Mouse (Mus musculus) urinary bladder, postnatal 36 days (tissue): Measurements from ENCODE around the gene Hoxa11.

Experiments used
- DNase-seq, 2 experiments: peaks; one replicate each; pipeline ENCODE4 v3.0.0; 2022; ENCODE audit warnings: low spot score in 2 of 2, mixed read lengths in 1 of 2

Gene Hoxa11

DNA sequence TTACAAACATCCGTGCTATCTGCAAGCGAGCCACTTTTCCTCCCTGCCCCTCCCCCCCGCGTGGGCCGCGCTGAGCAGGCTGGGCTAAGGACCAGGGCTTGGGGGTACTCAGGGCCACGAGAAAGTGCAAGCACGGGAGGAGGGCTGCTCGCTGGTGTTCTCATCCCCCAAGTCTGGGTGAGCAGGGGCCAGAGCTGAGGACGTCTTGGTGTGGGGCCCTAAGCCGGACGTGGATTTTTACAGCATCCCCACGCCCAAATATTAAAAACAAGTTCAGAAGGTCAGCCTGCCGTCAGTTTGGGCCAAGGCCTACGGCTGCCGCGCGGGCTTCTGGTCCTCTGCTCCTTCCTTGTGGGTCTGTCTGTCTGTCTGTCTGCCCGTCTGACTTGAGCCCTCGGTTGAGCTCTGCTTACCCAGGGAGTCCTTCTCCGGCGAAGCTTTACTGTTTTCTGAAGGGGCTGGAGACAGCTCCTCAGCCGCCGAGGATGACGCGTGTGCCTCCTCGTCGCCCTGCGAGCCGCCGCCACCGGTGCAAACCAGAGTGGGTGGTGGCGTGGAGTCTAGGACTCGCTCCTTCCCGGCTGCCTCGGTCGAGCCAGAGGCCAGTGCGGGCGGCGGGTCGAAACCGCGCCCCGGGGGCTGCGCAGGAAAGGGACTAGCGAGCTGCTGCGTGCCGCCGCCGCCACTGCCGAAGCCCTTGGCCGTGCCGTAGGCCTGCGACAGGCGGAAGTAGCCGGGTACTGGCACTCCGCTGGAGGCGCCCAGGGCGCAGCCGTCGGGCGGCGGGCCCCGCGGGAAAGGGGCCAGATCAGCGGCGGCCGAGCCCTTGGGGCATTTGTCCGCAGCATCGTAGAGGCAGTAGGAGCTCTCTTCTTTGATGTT lies 11.8 kb downstream of the Hoxa11 start:
- peak in 1 of 2 experiments; percentile 86 for DNase-seq

GRCm38 (mm10) chr6:52232984-52233545 lies 12.5 kb downstream of the Hoxa11 start:
- peak in 1 of 2 experiments; percentile 30 for DNase-seq

- peak in 1 of 2 experiments; percentile 55 for DNase-seq
Observed at GRCm38 (mm10) chr6:52232568-52232965, 13.0 kb downstream of the Hoxa11 start.

- peak in 1 of 2 experiments; percentile 55 for DNase-seq
Observed at GRCm38 (mm10) chr6:52231885-52232567, 13.6 kb downstream of the Hoxa11 start.

GRCm38 (mm10) chr6:52230516-52231165 lies 15.0 kb downstream of the Hoxa11 start, which contains the start of gene Hoxa9:
Gene Hoxa9, minus strand, starts transcription at chr6:52231089.
- DNase-seq = peak in 1 of 2 experiments; percentile 59

DNA sequence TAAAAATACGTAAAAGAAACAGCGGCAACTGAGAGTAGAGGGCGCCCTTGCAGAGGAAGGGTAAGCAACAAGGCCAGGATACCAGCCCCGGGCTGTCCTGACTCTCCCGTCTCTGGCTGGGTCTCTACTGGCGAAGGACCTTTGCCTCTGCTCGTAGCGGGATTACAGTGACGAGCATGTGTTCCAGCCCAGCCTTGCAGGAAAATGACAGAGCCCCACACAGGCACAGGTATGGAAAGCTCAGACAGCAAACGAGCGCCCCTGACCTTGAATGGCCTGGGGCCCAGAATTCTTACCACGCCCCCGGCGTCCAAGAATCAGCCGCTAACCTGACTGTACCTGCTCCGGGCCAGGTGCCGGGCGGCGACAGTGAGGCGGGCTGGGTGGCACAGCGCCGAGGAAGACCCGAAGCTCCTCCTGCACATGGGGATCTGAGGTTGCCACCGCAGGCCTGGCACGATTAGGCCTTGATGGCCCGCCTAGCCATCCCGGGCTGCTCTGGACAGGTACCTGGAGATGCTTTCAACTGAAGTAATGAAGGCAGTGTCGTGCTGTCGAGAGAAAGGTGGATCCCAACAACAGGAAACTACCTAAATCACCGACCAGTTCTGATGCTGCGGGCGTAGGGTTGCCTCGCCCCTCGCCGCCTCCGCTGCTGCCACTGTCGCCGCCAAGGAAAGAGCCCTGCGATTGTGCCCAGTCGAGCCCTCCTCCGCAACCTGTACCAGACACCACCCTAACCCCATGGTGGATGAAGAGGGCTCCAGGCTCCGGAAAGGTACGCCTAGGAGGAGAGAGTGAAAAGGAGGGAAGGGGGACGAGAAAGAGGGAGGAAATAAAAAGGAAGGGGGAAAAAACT lies 15.8 kb downstream of the Hoxa11 start:
- DNase-seq = peak in 1 of 2 experiments; percentile 71

GRCm38 (mm10) chr6:52228475-52229465 lies 16.8 kb downstream of the Hoxa11 start:
- DNase-seq = no peak

DNA sequence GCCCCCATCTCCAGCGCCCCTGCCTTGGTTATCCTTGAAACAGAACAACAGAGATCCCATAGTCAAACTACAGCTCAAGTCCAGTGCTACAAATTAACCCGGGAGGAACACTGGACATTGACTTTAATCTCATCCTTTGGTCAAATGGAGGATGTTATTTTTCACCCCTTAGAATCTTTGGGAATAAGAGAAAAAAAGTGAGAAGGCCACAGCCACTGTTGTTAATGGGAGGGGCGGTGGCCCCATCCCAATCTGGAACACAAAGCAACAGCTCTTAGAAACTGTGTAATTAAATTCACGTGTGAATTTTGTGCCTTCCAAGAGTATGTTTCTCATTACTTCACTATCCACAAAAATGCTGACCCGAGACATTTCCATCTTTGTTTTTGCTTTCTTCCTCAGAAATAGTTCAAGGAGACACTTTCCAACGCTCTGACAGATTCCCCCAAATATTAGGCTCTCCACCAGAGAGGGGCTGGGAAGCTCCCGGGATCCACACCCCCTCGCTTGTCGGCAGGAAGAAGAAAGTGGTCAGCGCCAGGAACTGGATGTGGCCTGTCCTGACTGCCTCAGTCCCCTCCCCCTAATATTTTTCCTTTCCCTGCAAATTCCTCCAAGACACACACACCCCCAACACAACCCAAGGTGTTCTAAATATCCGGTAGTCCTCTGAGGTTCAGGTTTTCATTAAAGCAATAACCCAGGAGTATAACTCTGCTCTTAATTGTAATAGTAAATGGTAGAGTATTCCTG lies 18.0 kb downstream of the Hoxa11 start:
- no peak for DNase-seq

DNA sequence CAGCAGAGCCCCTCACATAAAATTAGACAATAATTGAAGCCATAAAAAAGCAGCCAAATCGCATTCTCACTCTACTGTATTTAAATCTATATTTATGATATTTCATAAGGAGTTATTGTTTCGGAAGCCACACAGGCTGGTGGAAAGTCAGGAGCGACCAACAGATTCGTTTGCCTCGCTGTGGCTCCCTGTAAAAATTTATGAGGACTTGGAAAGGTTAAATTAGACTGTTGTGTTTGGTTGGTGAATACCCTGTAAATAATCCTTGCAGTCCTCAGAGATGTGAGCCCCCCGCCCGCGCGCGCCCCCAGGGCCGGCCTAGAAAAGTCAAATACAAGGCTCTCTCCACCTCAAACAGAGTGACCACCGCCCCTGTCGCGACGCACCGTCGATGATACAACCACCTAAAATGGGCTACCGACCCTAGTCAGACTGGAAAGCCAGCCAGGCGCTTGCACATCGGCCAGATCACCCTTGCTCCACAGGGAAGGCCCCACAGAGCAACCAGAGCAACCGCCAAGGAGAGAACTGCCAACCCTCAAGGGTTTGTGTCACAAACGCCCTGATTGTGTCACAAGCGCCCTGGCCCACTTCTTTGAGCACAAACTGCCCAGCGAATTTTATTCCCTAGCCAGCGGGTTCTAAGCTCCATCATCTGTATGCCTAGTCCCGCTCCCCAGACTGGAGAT lies 18.9 kb downstream of the Hoxa11 start:
- DNase-seq = no peak

- peak; percentile 90 to 92 for DNase-seq
Observed at GRCm38 (mm10) chr6:52225612-52226568, 19.7 kb downstream of the Hoxa11 start.

DNA sequence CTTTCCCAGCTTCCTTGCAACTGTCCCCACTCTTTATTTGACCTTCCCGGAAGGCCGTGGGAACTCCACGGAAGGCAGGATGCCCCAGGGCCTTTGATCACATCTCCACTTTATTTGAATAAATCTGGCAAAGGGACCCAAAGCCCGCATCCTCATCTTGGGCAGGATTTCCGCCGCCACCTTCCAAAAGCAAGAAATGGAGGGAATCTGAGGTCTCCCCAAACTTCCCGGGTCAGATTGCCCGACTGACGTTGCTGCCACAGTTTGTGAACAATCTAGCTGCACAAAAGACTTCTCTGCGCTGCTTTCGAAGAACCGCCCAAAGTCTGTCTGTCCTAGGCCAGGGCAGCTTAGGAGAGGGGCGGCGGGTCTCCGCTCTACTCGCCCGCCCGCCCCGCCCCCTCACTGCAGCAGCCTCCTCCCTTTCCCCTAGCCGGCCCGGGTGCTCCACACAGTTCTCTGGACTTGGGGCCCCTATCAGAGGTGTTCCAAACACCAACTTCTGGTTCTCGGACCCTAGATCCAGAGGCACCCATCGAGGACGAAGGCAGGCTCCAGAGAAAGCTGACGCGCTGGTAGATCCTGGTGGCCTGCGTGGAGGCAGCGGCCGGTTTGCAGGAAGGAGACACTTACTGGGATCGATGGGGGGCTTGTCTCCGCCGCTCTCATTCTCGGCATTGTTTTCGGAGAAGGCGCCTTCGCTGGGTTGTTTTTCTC lies 20.6 kb downstream of the Hoxa11 start:
- DNase-seq = no peak

DNA sequence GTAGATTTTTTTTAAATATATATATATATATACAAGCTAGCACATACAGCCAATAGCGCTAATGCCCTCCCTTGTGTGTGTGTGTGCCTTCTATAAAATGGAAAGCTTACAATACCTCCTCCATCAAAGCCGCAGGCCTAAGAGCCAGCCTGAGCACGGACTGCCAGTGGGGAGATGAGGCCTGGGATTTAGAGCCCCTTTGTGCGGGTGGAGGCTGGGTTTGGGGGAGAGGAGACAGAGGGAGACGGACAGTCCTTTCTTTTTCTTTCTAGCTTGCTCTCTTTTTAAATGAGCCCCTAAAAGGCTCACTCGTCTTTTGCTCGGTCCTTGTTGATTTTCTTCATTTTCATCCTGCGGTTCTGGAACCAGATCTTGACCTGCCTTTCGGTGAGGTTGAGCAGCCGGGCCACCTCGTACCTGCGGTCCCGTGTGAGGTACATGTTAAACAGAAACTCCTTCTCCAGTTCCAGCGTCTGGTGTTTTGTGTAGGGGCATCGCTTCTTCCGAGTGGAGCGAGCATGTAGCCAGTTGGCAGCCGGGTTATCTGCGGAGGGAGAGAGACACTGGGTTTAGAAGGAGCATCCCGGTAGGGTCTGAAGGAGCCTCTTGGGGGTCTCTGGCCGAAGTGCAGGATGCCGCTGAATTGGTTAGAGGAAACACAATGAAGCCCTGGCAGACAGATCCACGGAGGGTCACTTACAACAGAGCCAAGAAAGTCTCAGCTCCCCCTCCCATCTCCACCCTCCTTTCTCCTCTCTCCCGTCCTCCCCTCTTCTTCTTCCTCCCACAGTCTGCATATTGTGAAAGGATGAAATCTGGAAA lies 21.5 kb downstream of the Hoxa11 start:
- DNase-seq = peak in 1 of 2 experiments; percentile 36

GRCm38 (mm10) chr6:52222729-52223128 lies 22.9 kb downstream of the Hoxa11 start:
- peak in 1 of 2 experiments; percentile 15 for DNase-seq

- peak in 1 of 2 experiments; percentile 71 for DNase-seq
Observed at GRCm38 (mm10) chr6:52221993-52222685, 23.5 kb downstream of the Hoxa11 start.
